Comparison of ENCODE assay signal across 8 mouse cellular contexts in the genomic region with DNA sequence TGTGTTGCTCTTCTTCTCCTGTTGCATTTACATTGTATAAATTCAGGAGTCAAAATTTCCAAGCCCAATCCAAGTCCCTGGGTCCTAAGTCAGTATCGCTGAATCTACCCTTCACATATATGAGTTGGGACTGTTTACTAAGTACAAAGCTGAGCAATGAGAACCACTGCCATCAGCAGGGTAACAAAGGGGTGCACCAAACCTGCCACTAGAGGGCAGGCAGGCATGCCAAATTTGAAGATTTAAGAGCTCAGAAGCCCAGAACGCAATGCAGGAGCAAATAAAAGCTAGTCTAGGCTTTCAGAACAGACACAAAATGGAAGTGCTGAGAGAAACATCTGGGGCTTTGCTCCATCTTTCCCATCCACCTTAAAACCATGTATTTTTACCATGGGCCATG.
A peak's percentile ranks its signal among the peaks of the same experiment; 100 is the strongest.
DNase-seq lines count a peak whose midpoint lies in the region; ATAC-seq and TF ChIP-seq lines count a peak whose summit lies in the region.

No protein-coding gene starts in this region.

- ATAC-seq in forebrain, embryonic 11.5 days (replicated peaks; ENCODE audit: low FRiP score) = 0 out of 2 replicates have a peak, but pooled peaks have one; percentile 42
- ATAC-seq in lung, embryonic 14.5 days (ENCODE audit: insufficient read depth) = peak; percentile 63

- no peaks in the 10 kb centered on the region for H3K4me1 ChIP-seq in forebrain, embryonic 11.5 days (replicated peaks; ENCODE audit: control insufficient read depth, insufficient read depth, low read length)
- H3K4me1 ChIP-seq in forebrain, embryonic 10.5 days = no peaks in the 10 kb centered on the region
- H3K4me1 ChIP-seq in lung, embryonic 14.5 days (ENCODE audit: insufficient read depth) = no peaks in the 10 kb centered on the region

- no peak overlapping the region for H3K4me2 ChIP-seq in forebrain, embryonic 11.5 days (ENCODE audit: low read depth, low read length, severe bottlenecking)
- H3K4me2 ChIP-seq in lung, embryonic 14.5 days = no peak overlapping the region

- DNase-seq in forebrain, embryonic 11.5 days (ENCODE audit: low spot score) = peak; percentile 59
- DNase-seq in forebrain, embryonic 10.5 days (ENCODE audit: extremely low spot score, low spot score) = no peak
- peak; percentile 23 to 32 for DNase-seq in urinary bladder, postnatal 36 days (ENCODE audit: low spot score in 2 of 2)
- no peak for DNase-seq in urinary bladder, adult 2 months (ENCODE audit: low spot score)
- peak; percentile 18 for DNase-seq in embryo, embryonic 9.5 days (ENCODE audit: extremely low spot score)
- peak; percentile 41 for DNase-seq in kidney, postnatal 14 days
- peak; percentile 83 for DNase-seq in lung, embryonic 14.5 days
- DNase-seq in skeletal muscle tissue, adult 2 months (ENCODE audit: low read depth, low spot score) = peak; percentile 1

- peaks cover 11% of the 10 kb centered on the region for H3K27me3 ChIP-seq in forebrain, embryonic 11.5 days (ENCODE audit: control insufficient read depth, insufficient read depth, low read length)
- peaks cover 79% of the 10 kb centered on the region for H3K27me3 ChIP-seq in forebrain, embryonic 10.5 days (ENCODE audit: poor library complexity, severe bottlenecking)
- H3K27me3 ChIP-seq in lung, embryonic 14.5 days (ENCODE audit: insufficient read depth, low read length) = no peaks in the 10 kb centered on the region

- no peak overlapping the region for H3K9ac ChIP-seq in forebrain, embryonic 11.5 days (ENCODE audit: low read length)
- no peak overlapping the region for H3K9ac ChIP-seq in lung, embryonic 14.5 days

- TF ChIP-seq CTCF in lung, embryonic 14.5 days (IDR thresholded peaks at IDR 0.05; ENCODE audit: low read depth) = peak; percentile 73

- WGBS in forebrain, embryonic 11.5 days = 43% methylated on average over 2 of the region's 2 CpGs
- WGBS in forebrain, embryonic 10.5 days = 33% methylated on average over 2 of the region's 2 CpGs
- WGBS in lung, embryonic 14.5 days = 25% methylated on average over 2 of the region's 2 CpGs

- H3K4me3 ChIP-seq in forebrain, embryonic 11.5 days (ENCODE audit: low read depth, low read length) = no peak overlapping the region
- no peak overlapping the region for H3K4me3 ChIP-seq in forebrain, embryonic 10.5 days
- no peak overlapping the region for H3K4me3 ChIP-seq in lung, embryonic 14.5 days (ENCODE audit: low read depth, low read length)

- no peak overlapping the region for H3K27ac ChIP-seq in forebrain, embryonic 11.5 days (ENCODE audit: low read depth, low read length)
- H3K27ac ChIP-seq in forebrain, embryonic 10.5 days = no peak overlapping the region
- H3K27ac ChIP-seq in lung, embryonic 14.5 days (ENCODE audit: low read depth) = no peak overlapping the region

- no peaks in the 10 kb centered on the region for H3K9me3 ChIP-seq in forebrain, embryonic 11.5 days (ENCODE audit: control insufficient read depth, low read length)
- no peaks in the 10 kb centered on the region for H3K9me3 ChIP-seq in forebrain, embryonic 10.5 days
- no peaks in the 10 kb centered on the region for H3K9me3 ChIP-seq in lung, embryonic 14.5 days (ENCODE audit: low read depth, low read length)

- no peaks in the 10 kb centered on the region for H3K36me3 ChIP-seq in forebrain, embryonic 11.5 days (ENCODE audit: control insufficient read depth, insufficient read depth, low read length)
- no peaks in the 10 kb centered on the region for H3K36me3 ChIP-seq in forebrain, embryonic 10.5 days (replicated peaks)
- H3K36me3 ChIP-seq in lung, embryonic 14.5 days (ENCODE audit: insufficient read depth) = no peaks in the 10 kb centered on the region

Comparison
In these comparisons a context has a peak if more than half of its experiments do, and no peak if none do; other contexts are left out.
1. DNase-seq: peak in forebrain, embryonic 11.5 days (single experiment), urinary bladder, postnatal 36 days (2 of 2), embryo, embryonic 9.5 days (single experiment), kidney, postnatal 14 days (single experiment), lung, embryonic 14.5 days (single experiment) and skeletal muscle tissue, adult 2 months (single experiment); none in forebrain, embryonic 10.5 days (single experiment) and urinary bladder, adult 2 months (single experiment).